Mouse (Mus musculus): ENCODE measurements at regions not wholly inside any gene's neighbourhood (a gene's known extent, or its start where the extent isn't known, plus 50 kb on each side); places are given as distances from the start of the nearest gene placed in this dataset.

GRCm38 (mm10) chr15:31676771-31677191 lies 75.1 kb downstream of the Fam173b start:
- Histone ChIP-seq H3K4me1 (ENCODE audit: control insufficient read depth in 1 of 2, insufficient read depth in 2 of 2) (peaks cover 0 to 4% of the 10 kb centered on the region in 2 experiments; a peak in 1 of 4 replicates), H3K9me3 (replicated peaks; ENCODE audit: low read length) (no peaks in the 10 kb centered on the region), H3K36me3 (replicated peaks in 1 of 2; ENCODE audit: control insufficient read depth in 1 of 2, insufficient read depth in 1 of 2, low read length in 1 of 2) (no peaks in the 10 kb centered on the region), H3K27ac (ENCODE audit: insufficient read depth, low read depth) (no peak overlapping the region), H3K4me3 (replicated peaks in 1 of 3; ENCODE audit: low read depth in 2 of 3, low read length in 2 of 3, poor library complexity in 1 of 3) (no peak overlapping the region), H3K27me3 (replicated peaks) (no peaks in the 10 kb centered on the region), H3K79me2 (replicated peaks; ENCODE audit: control insufficient read depth, extremely low read depth, insufficient read depth, poor library complexity, severe bottlenecking) (no peaks in the 10 kb centered on the region), H3K9ac (ENCODE audit: insufficient read depth, low read depth) (no peak overlapping the region), H3K4me2 (ENCODE audit: insufficient read depth, low read depth, poor library complexity, severe bottlenecking) (no peak overlapping the region)
- TF ChIP-seq CHD1 (IDR thresholded peaks at IDR 0.05; ENCODE audit: low read depth, low read length) (no peak), ZC3H11A (IDR thresholded peaks at IDR 0.05; ENCODE audit: low read depth, low read length) (no peak), PAX5 (IDR thresholded peaks at IDR 0.05; ENCODE audit: low read length) (no peak), HCFC1 (IDR thresholded peaks at IDR 0.05; ENCODE audit: low read depth, low read length) (no peak), ELF1 (IDR thresholded peaks at IDR 0.05; ENCODE audit: low read depth, low read length) (no peak), SMC3 (IDR thresholded peaks at IDR 0.05; ENCODE audit: low read depth, low read length) (no peak), ZMIZ1 (IDR thresholded peaks at IDR 0.05; ENCODE audit: low read depth, low read length) (no peak), TCF12 (IDR thresholded peaks at IDR 0.05; ENCODE audit: low read depth, low read length) (no peak), CTCF (conservative IDR thresholded peaks at IDR 0.05 in 1 of 2, IDR thresholded peaks at IDR 0.05 in 1 of 2; ENCODE audit: low read depth in 2 of 2, low read length in 2 of 2) (no peak), UBTF (IDR thresholded peaks at IDR 0.05; ENCODE audit: low read depth, low read length) (no peak), MYC (IDR thresholded peaks at IDR 0.05; ENCODE audit: low read depth, low read length) (no peak), GABPA (IDR thresholded peaks at IDR 0.05; ENCODE audit: insufficient replicate concordance, low read depth, low read length) (no peak), CHD2 (IDR thresholded peaks at IDR 0.05; ENCODE audit: low read length) (no peak), USF2 (conservative IDR thresholded peaks at IDR 0.05; ENCODE audit: low read depth, low read length) (no peak), ZKSCAN1 (IDR thresholded peaks at IDR 0.05; ENCODE audit: borderline replicate concordance, low read depth, low read length) (no peak), JUN (IDR thresholded peaks at IDR 0.05; ENCODE audit: insufficient read depth, low read depth, low read length) (no peak), MXI1 (IDR thresholded peaks at IDR 0.05; ENCODE audit: low read depth, low read length) (no peak), RAD21 (IDR thresholded peaks at IDR 0.05; ENCODE audit: low read depth, low read length) (no peak), MEF2A (IDR thresholded peaks at IDR 0.05; ENCODE audit: borderline replicate concordance, low read depth, low read length) (no peak)
- dilution Hi-C loops (cut with MboI; ENCODE audit: extremely low pct_ligation_motif_present, extremely low pct_unique_long_range_greater_than_20kb, low sequenced_read_pairs) (no loop called here), in situ Hi-C loops (cut with MboI; ENCODE audit: low pct_ligation_motif_present, low pct_unique_long_range_greater_than_20kb, low sequenced_read_pairs) (no loop called here)
- no peak for DNase-seq (ENCODE audit: extremely low read depth)

- dilution Hi-C loops (cut with MboI; ENCODE audit: extremely low pct_ligation_motif_present, extremely low pct_unique_long_range_greater_than_20kb, low sequenced_read_pairs) = no loop called here
- H3K36me3 ChIP-seq (replicated peaks in 1 of 2; ENCODE audit: control insufficient read depth in 1 of 2, insufficient read depth in 1 of 2, low read length in 1 of 2) = no peaks in the 10 kb centered on the region
- no peaks in the 10 kb centered on the region for H3K4me1 ChIP-seq (ENCODE audit: control insufficient read depth in 1 of 2, insufficient read depth in 2 of 2)
- no peak for DNase-seq (ENCODE audit: extremely low read depth)
- no peak overlapping the region for H3K9ac ChIP-seq (ENCODE audit: insufficient read depth, low read depth)
- H3K4me2 ChIP-seq (ENCODE audit: insufficient read depth, low read depth, poor library complexity, severe bottlenecking) = no peak overlapping the region
- H3K27ac ChIP-seq (ENCODE audit: insufficient read depth, low read depth) = no peak overlapping the region
- H3K27me3 ChIP-seq (replicated peaks) = no peaks in the 10 kb centered on the region
- in situ Hi-C loops (cut with MboI; ENCODE audit: low pct_ligation_motif_present, low pct_unique_long_range_greater_than_20kb, low sequenced_read_pairs) = no loop called here
- H3K9me3 ChIP-seq (replicated peaks; ENCODE audit: low read length) = peaks cover 2% of the 10 kb centered on the region
- H3K79me2 ChIP-seq (replicated peaks; ENCODE audit: control insufficient read depth, extremely low read depth, insufficient read depth, poor library complexity, severe bottlenecking) = no peaks in the 10 kb centered on the region
- no peak for TF ChIP-seq MEF2A (IDR thresholded peaks at IDR 0.05; ENCODE audit: borderline replicate concordance, low read depth, low read length)
- TF ChIP-seq JUN (IDR thresholded peaks at IDR 0.05; ENCODE audit: insufficient read depth, low read depth, low read length) = no peak
- TF ChIP-seq MAFK (IDR thresholded peaks at IDR 0.05; ENCODE audit: insufficient replicate concordance, low read length) = no peak
- no peak for TF ChIP-seq JUND (conservative IDR thresholded peaks at IDR 0.05; ENCODE audit: low read depth, low read length)
- no peak for TF ChIP-seq ZNF384 (IDR thresholded peaks at IDR 0.05; ENCODE audit: low read depth, low read length)
- no peak overlapping the region for H3K4me3 ChIP-seq (replicated peaks in 1 of 3; ENCODE audit: low read depth in 2 of 3, low read length in 2 of 3, poor library complexity in 1 of 3)
These were observed 91.5 kb downstream of the Fam173b start for GRCm38 (mm10) chr15:31693109-31693508.

Data from CH12.LX (cell line).